Mouse (Mus musculus) spleen, adult 2 months (tissue): ENCODE results near the gene Olfr130.

Experiments used
- CTCF ChIP-seq: fragments of 200-500 bp; IDR thresholded peaks from 2 replicates; pipeline ENCODE4 v1.5.1; 2011; ENCODE audit warnings: mild to moderate bottlenecking, inconsistent platforms; ENCODE audit not compliant: insufficient read depth, insufficient read length, insufficient replicate concordance; ENCODE audit errors: extremely low read depth
- POLR2A ChIP-seq: fragments of 200-500 bp; IDR thresholded peaks from 2 replicates; pipeline ENCODE4 v1.6.1; 2011; ENCODE audit warnings: low read depth, low read length, inconsistent platforms

DNA sequence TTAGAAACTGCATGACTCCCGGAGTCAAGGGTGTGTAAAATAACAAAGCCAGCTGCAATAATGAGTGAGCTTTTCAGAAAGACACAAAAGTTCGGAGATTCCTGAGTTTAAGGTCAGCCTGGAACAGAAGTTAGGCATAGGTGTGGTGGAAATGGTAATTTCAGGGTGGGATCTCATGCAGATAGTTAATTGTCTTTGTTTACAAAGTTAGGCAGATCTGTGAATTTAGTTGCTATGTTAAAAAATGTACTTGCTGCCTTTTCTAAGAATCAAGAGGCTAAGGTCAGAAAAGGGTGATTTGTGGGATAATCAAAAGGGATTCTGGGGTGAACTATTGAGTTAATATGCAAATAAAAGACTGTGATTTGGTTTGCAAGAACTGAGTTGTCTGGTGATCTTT lies 47.4 kb upstream of the Olfr130 start:
- TF ChIP-seq POLR2A (no peak), CTCF (no peak)
